Comparison of ENCODE assay signal across 8 mouse cellular contexts in the genomic region with DNA sequence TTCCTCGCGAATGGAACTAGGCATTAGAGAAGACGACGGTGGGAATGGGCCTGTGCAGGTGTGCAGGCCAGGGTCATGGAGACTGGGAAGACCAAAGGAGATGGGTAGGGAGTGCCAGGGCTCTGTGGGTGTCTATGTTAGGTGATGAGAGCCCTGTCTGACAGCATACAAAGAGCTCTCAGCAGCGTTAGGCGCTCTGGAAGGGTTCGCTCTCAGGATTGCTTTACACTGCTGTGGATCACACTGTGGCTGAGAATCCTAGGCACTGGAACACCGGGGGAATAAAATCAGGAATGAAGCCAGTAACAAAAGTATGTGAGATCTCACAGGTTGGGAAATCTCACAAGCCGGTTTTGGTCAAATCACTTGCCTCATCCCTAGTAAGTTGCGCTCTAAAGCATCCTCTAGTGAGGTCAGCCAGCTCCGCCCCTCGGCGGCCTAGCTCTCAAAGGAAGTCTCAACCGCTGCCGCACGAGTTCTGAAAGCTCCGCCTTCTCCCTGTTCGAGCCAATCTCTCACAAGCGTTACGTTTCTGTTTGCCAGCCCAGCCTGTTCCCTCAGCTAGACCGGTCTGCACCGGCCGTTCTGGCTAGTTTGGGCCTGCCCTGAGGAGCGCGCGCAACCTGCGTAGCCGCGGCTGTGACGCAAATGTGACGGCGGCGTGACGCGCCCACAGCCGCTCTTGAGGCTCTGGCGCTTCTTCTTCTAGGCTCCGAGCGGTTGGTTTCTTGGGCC. TPM values are rescaled to one million over a fixed set of nuclear protein-coding genes. Genes with fewer than 3 reads are reported as not detected.
DNase-seq lines count a peak whose midpoint lies in the region; ATAC-seq and TF ChIP-seq lines count a peak whose summit lies in the region.

A gene (plus strand): TSS at position 535 of the 735 bp plus-strand sequence.

- DNase-seq in heart, postnatal 10 days, result peak; percentile 91
- DNase-seq in layer of hippocampus, adult 18-20 months (ENCODE audit: low spot score in 2 of 2), result peak; percentile 79 to 89
- peak; percentile 95 for DNase-seq in lung, embryonic 14.5 days
- DNase-seq in thymus, adult 2 months, result peak; percentile 75

- 27% methylated on average over 39 of the region's 39 CpGs for WGBS in forebrain, embryonic 13.5 days
- WGBS in lung, embryonic 14.5 days, result 15% methylated on average over 39 of the region's 39 CpGs
- 21% methylated on average over 39 of the region's 39 CpGs for WGBS in olfactory bulb, adult 2 months
- WGBS in thymus, adult 2 months, result 15% methylated on average over 39 of the region's 39 CpGs

- H3K27me3 ChIP-seq in ES-Bruce4 (ENCODE audit: control insufficient read depth, insufficient read depth, low read length, poor library complexity, severe bottlenecking), result no peaks in the 10 kb centered on the region
- H3K27me3 ChIP-seq in forebrain, embryonic 13.5 days, result no peaks in the 10 kb centered on the region
- H3K27me3 ChIP-seq in lung, embryonic 14.5 days (ENCODE audit: insufficient read depth, low read length), result no peaks in the 10 kb centered on the region
- no peaks in the 10 kb centered on the region for H3K27me3 ChIP-seq in thymus, adult 2 months (ENCODE audit: control insufficient read depth, insufficient read depth, low read length)

- H3K4me3 ChIP-seq in ES-Bruce4 (ENCODE audit: low read depth, low read length), result peak within 1 kb of the TSS; percentile 93
- peak within 1 kb of the TSS; percentile 56 for H3K4me3 ChIP-seq in forebrain, embryonic 13.5 days
- H3K4me3 ChIP-seq in lung, embryonic 14.5 days (ENCODE audit: low read depth, low read length), result peak within 1 kb of the TSS; percentile 62
- peak within 1 kb of the TSS; percentile 97 for H3K4me3 ChIP-seq in olfactory bulb, adult 2 months (ENCODE audit: insufficient read depth, low read depth, low read length)
- H3K4me3 ChIP-seq in thymus, adult 2 months (ENCODE audit: control insufficient read depth, insufficient read depth, low read length), result peak within 1 kb of the TSS; percentile 96

- peaks cover 17% of the 10 kb centered on the region for H3K36me3 ChIP-seq in ES-Bruce4 (ENCODE audit: control insufficient read depth, insufficient read depth, low read length, poor library complexity, severe bottlenecking)
- H3K36me3 ChIP-seq in forebrain, embryonic 13.5 days (ENCODE audit: poor library complexity, severe bottlenecking), result peaks cover 7% of the 10 kb centered on the region; the same call in 1 of the 2 replicates
- peaks cover 23% of the 10 kb centered on the region for H3K36me3 ChIP-seq in lung, embryonic 14.5 days (ENCODE audit: insufficient read depth)
- H3K36me3 ChIP-seq in thymus, adult 2 months (ENCODE audit: control insufficient read depth, insufficient read depth, low read length), result peaks cover 9% of the 10 kb centered on the region; the same call in 1 of the 2 replicates

- H3K9ac ChIP-seq in ES-Bruce4 (ENCODE audit: low read depth, poor library complexity, severe bottlenecking), result peak within 1 kb of the TSS; percentile 71
- H3K9ac ChIP-seq in forebrain, embryonic 13.5 days, result peak within 1 kb of the TSS; percentile 74
- H3K9ac ChIP-seq in lung, embryonic 14.5 days, result peak within 1 kb of the TSS; percentile 76

- TF ChIP-seq EP300 in ES-Bruce4 (IDR thresholded peaks at IDR 0.05; ENCODE audit: insufficient read depth, low read depth, low read length), result no peak

- H3K4me1 ChIP-seq in ES-Bruce4 (ENCODE audit: control insufficient read depth, insufficient read depth, low read length), result no peaks in the 10 kb centered on the region
- peaks cover 8% of the 10 kb centered on the region for H3K4me1 ChIP-seq in forebrain, embryonic 13.5 days
- H3K4me1 ChIP-seq in lung, embryonic 14.5 days (ENCODE audit: insufficient read depth), result no peaks in the 10 kb centered on the region
- H3K4me1 ChIP-seq in olfactory bulb, adult 2 months (ENCODE audit: control insufficient read depth, insufficient read depth, low read length), result peaks cover 5% of the 10 kb centered on the region
- H3K4me1 ChIP-seq in thymus, adult 2 months (replicated peaks; ENCODE audit: control insufficient read depth, insufficient read depth, low read length), result peaks cover 11% of the 10 kb centered on the region

- peak within 1 kb of the TSS; percentile 68 for H3K27ac ChIP-seq in ES-Bruce4 (ENCODE audit: insufficient read depth, low read length)
- peak within 1 kb of the TSS; percentile 88 for H3K27ac ChIP-seq in forebrain, embryonic 13.5 days
- H3K27ac ChIP-seq in lung, embryonic 14.5 days (ENCODE audit: low read depth), result peak within 1 kb of the TSS; percentile 92
- H3K27ac ChIP-seq in olfactory bulb, adult 2 months (ENCODE audit: insufficient read depth, low read depth, low read length), result peak within 1 kb of the TSS; percentile 100
- H3K27ac ChIP-seq in thymus, adult 2 months (ENCODE audit: control insufficient read depth, insufficient read depth, low read length), result peak within 1 kb of the TSS; percentile 87

- H3K4me2 ChIP-seq in forebrain, embryonic 13.5 days, result peak within 1 kb of the TSS; percentile 67
- H3K4me2 ChIP-seq in lung, embryonic 14.5 days, result peak within 1 kb of the TSS; percentile 74

- TF ChIP-seq CTCF in ES-Bruce4 (IDR thresholded peaks at IDR 0.05; ENCODE audit: low read depth, low read length), result no peak
- no peak for TF ChIP-seq CTCF in lung, embryonic 14.5 days (IDR thresholded peaks at IDR 0.05; ENCODE audit: low read depth)
- no peak for TF ChIP-seq CTCF in olfactory bulb, adult 2 months (IDR thresholded peaks at IDR 0.05; ENCODE audit: insufficient read depth, low read depth, low read length)
- TF ChIP-seq CTCF in thymus, adult 2 months (IDR thresholded peaks at IDR 0.05; ENCODE audit: borderline replicate concordance, control insufficient read depth, extremely low read depth, insufficient read depth, low read length, poor library complexity), result no peak

- intact Hi-C loops in heart, postnatal 10 days (cut with DNase I), result no loop called here

- H3K9me3 ChIP-seq in ES-Bruce4 (replicated peaks; ENCODE audit: control insufficient read depth, insufficient read depth, low read length, poor library complexity, severe bottlenecking), result no peaks in the 10 kb centered on the region
- H3K9me3 ChIP-seq in forebrain, embryonic 13.5 days (replicated peaks), result no peaks in the 10 kb centered on the region
- H3K9me3 ChIP-seq in lung, embryonic 14.5 days (ENCODE audit: low read depth, low read length), result no peaks in the 10 kb centered on the region

- peak; percentile 94 for ATAC-seq in cerebellum, adult (ENCODE audit: insufficient number of reproducible peaks, low FRiP score, low TSS enrichment)
- ATAC-seq in forebrain, embryonic 13.5 days, result peak; percentile 97
- peak; percentile 99 for ATAC-seq in lung, embryonic 14.5 days (ENCODE audit: insufficient read depth)

- TF ChIP-seq POLR2A in ES-Bruce4 (IDR thresholded peaks at IDR 0.05; ENCODE audit: insufficient read depth, low read length), result no peak
- TF ChIP-seq POLR2A in olfactory bulb, adult 2 months (IDR thresholded peaks at IDR 0.05; ENCODE audit: insufficient read depth, low read depth, low read length), result peak; percentile 66
- peak; percentile 53 for TF ChIP-seq POLR2A in thymus, adult 2 months (IDR thresholded peaks at IDR 0.05; ENCODE audit: control insufficient read depth, extremely low read depth, insufficient read depth, low read length, poor library complexity)

RNA-seq across cellular contexts. Expression of the gene that starts here (rescaled TPM):
- 154 and 169 TPM in 2 replicates for polyA plus RNA-seq in ES-Bruce4 (2011; ENCODE audit: insufficient read depth, insufficient read length, low read depth, missing spikeins)
- polyA plus RNA-seq in forebrain, embryonic 13.5 days (2015; fragmentation: Nextera tagmentation; extraction: Ambion mirVana), result 22.5 and 23.1 TPM in 2 replicates
- total RNA-seq in heart, postnatal 10 days (2021), result 10 to 100 TPM; 39.7 to 47.5 TPM
- 10 to 100 TPM; 37.2 to 43.0 TPM for total RNA-seq in layer of hippocampus, adult 18-20 months (2021)
- 29.1 and 29.3 TPM in 2 replicates for polyA plus RNA-seq in lung, embryonic 14.5 days (2014; fragmentation: Nextera tagmentation; extraction: Ambion mirVana)
- polyA plus RNA-seq in olfactory bulb, adult 2 months (2012; ENCODE audit: insufficient read depth, insufficient read length, low replicate concordance, missing spikeins), result not detected in 2 replicates
- polyA plus RNA-seq in thymus, adult 2 months (2012; rRNA removed), result 97.7 and 111 TPM in 2 replicates

Comparison
In these comparisons a context has a peak if more than half of its experiments do, and no peak if none do; other contexts are left out.
1. Peak in every context shown above with its lines: DNase-seq, ATAC-seq, H3K4me3 ChIP-seq and H3K27ac ChIP-seq.